Mouse (Mus musculus) testis, adult 2 months (tissue): ENCODE measurements around the gene Erp29. TPM values are rescaled to one million over a fixed set of nuclear protein-coding genes. Genes with fewer than 3 reads are reported as not detected.

Experiments used
- H3K27ac ChIP-seq: fragments of 200-500 bp; 2 replicates; pipeline ENCODE4 v1.5.1; 2012; ENCODE audit warnings: low read depth, low read length; ENCODE audit not compliant: control insufficient read depth, insufficient read depth
- H3K27me3 ChIP-seq: fragments of 200-500 bp; 2 replicates; pipeline ENCODE4 v1.6.1; 2012; ENCODE audit warnings: mild to moderate bottlenecking, low read length, moderate library complexity; ENCODE audit not compliant: control insufficient read depth, insufficient read depth
- H3K36me3 ChIP-seq: fragments of 200-500 bp; 2 replicates; pipeline ENCODE4 v1.6.1; 2012; ENCODE audit warnings: mild to moderate bottlenecking, low read length; ENCODE audit not compliant: control insufficient read depth, insufficient read depth
- H3K4me1 ChIP-seq: fragments of 200-500 bp; 2 replicates; pipeline ENCODE4 v1.6.1; 2012; ENCODE audit warnings: low read length; ENCODE audit not compliant: control insufficient read depth, insufficient read depth
- H3K4me3 ChIP-seq: fragments of 200-500 bp; 2 replicates; pipeline ENCODE4 v1.5.1; 2012; ENCODE audit warnings: low read depth, mild to moderate bottlenecking, low read length, moderate library complexity, mixed read lengths; ENCODE audit not compliant: control insufficient read depth
- CTCF ChIP-seq: fragments of 200-500 bp; IDR thresholded peaks from 2 replicates; pipeline ENCODE4 v1.5.1; 2012; ENCODE audit warnings: low read depth, mild to moderate bottlenecking, inconsistent platforms, low read length, moderate library complexity; ENCODE audit not compliant: control insufficient read depth, insufficient read depth, insufficient replicate concordance
- POLR2A ChIP-seq: fragments of 200-500 bp; IDR thresholded peaks from 2 replicates; pipeline ENCODE4 v1.6.1; 2012; ENCODE audit warnings: low read depth, mild to moderate bottlenecking, inconsistent platforms, low read length, moderate library complexity; ENCODE audit not compliant: control insufficient read depth
- polyA plus RNA-seq: library from polyadenylated mRNA; depleted of rRNA; stranded (reverse); fragments of >200 nt; gene quantifications from 2 replicates; pipeline ENCODE4 v1.2.3, GENCODE M21; 2012

Gene Erp29
- polyA plus RNA-seq, 1 experiment: 102 TPM

- Histone ChIP-seq H3K27me3 (no peaks in the 10 kb centered on the region), H3K36me3 (no peaks in the 10 kb centered on the region), H3K4me3 (no peak overlapping the region), H3K27ac (no peak overlapping the region), H3K4me1 (peaks cover 9% of the 10 kb centered on the region)
- TF ChIP-seq POLR2A: no peak
- no peak for TF ChIP-seq CTCF
Measured at GRCm38 (mm10) chr5:121455510-121456265, 3.4 kb upstream of the Erp29 start.

DNA sequence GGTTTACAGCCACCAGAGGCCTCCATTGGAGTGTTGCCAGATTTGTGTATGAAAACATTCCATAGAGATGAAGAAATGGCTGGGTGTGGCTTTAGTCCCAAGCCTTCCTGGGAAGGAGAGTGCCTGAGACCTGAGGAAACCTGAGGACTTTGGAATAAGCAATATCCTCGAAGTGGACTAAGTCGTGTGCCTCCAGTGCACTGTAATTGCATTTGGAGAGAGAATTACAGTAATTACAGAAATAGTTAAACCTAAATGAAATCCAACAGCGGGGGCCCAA, 2.1 kb upstream of the Erp29 start:
- H3K36me3 ChIP-seq: no peaks in the 10 kb centered on the region
- no peak for TF ChIP-seq CTCF
- TF ChIP-seq POLR2A: no peak
- no peak overlapping the region for H3K4me3 ChIP-seq
- peaks cover 9% of the 10 kb centered on the region for H3K4me1 ChIP-seq
- H3K27me3 ChIP-seq: no peaks in the 10 kb centered on the region
- H3K27ac ChIP-seq: no peak overlapping the region

GRCm38 (mm10) chr5:121453743-121454502, 1.6 kb upstream of the Erp29 start:
- H3K27me3 ChIP-seq: no peaks in the 10 kb centered on the region
- no peaks in the 10 kb centered on the region for H3K36me3 ChIP-seq
- TF ChIP-seq POLR2A (no peak), CTCF (no peak)
- peak overlapping the region; percentile 20; the same call in 1 of the 2 replicates for H3K4me3 ChIP-seq
- peaks cover 9% of the 10 kb centered on the region for H3K4me1 ChIP-seq
- no peak overlapping the region for H3K27ac ChIP-seq

GRCm38 (mm10) chr5:121452906-121453305, 600 bp upstream of the Erp29 start:
- H3K27ac ChIP-seq: peak overlapping the region; percentile 97

DNA sequence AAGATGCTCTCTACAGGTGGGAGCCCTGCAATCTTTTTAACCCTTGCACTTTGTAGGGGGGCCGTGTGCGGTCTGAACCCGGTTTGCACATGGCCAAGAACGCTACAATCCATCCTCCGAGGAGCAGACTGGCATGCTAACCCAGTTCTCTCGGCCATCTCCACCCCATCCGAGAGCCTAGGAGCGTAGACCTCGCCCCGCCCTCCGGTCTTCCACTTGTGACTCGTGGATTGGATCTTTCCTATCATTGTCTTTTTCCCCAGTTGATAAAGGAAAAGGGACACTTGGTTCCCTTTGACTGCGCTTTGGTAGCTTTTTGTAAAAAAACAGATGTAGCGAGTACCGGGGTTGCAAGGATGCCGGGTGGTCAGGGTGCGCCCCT, 671 bp downstream of the Erp29 start, which contains the start of gene Tmem116:
Gene Tmem116 (plus strand): TSS at position 250 of the 382 bp plus-strand sequence.
- peak within 1 kb of the TSS; percentile 95 for H3K4me3 ChIP-seq
- peaks cover 9% of the 10 kb centered on the region for H3K4me1 ChIP-seq
- TF ChIP-seq CTCF: no peak
- H3K36me3 ChIP-seq: no peaks in the 10 kb centered on the region
- peak within 1 kb of the TSS; percentile 97 for H3K27ac ChIP-seq
- H3K27me3 ChIP-seq: no peaks in the 10 kb centered on the region

More at GRCm38 (mm10) chr5:121452906-121453305, 600 bp upstream of the Erp29 start:
- Histone ChIP-seq H3K4me1 (peaks cover 9% of the 10 kb centered on the region), H3K4me3 (peak overlapping the region; percentile 95), H3K27me3 (no peaks in the 10 kb centered on the region), H3K36me3 (no peaks in the 10 kb centered on the region)
- TF ChIP-seq POLR2A (no peak), CTCF (no peak)

DNA sequence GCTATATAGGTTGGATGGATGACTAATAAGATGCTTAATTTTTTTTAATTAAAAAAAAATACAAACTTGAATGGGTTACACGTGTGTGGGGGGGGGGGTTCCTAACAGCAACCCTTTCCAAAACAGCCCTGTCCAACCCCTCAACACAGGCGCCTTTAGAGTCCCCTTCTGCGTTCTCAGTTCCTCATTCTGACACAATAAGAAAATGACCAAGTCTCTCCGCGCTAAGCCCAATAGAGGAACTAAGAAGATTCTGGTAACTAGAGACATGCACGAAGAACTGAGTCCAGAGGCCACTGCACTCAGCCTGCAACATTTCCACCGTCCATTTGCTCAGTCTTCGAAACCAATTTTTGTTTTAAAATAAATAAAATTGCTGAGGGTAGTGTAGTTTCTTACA, 1.1 kb downstream of the Erp29 start:
- Histone ChIP-seq H3K27ac (peak overlapping the region; percentile 77; the same call in 1 of the 2 replicates), H3K27me3 (no peaks in the 10 kb centered on the region), H3K4me3 (peak overlapping the region; percentile 85), H3K36me3 (no peaks in the 10 kb centered on the region), H3K4me1 (peaks cover 9% of the 10 kb centered on the region)
- no peak for TF ChIP-seq CTCF
- TF ChIP-seq POLR2A: no peak

DNA sequence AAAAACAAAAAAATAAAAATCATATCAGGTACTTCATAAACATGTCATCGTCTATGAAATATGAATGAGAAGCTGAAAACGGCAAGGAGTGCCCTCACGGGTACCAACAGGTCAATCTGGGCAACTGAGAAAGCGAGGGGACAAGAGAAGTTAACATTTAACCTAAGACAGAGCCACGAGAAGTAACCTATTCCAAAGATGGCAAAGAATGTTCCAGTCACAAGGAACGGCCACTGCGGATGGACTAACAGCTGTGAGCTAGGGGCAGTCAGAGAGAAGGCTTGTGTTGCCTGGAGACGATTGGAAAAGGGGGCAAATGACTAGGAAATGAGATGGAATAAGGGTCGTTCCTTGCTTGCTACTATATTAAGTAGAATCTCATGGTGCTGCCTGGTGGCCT, 1.8 kb downstream of the Erp29 start:
- Histone ChIP-seq H3K27me3 (no peaks in the 10 kb centered on the region), H3K36me3 (no peaks in the 10 kb centered on the region), H3K4me3 (peak overlapping the region; percentile 54), H3K27ac (no peak overlapping the region; the same call in 1 of the 2 replicates), H3K4me1 (peaks cover 9% of the 10 kb centered on the region)
- TF ChIP-seq CTCF (no peak), POLR2A (no peak)
